Mouse (Mus musculus) kidney, embryonic 15.5 days (tissue): ENCODE results near the gene Col2a1. TPM values are rescaled to one million over a fixed set of nuclear protein-coding genes. Genes with fewer than 3 reads are reported as not detected.
A peak's percentile ranks its signal among the peaks of the same experiment; 100 is the strongest.

ENCODE experiments used
- ATAC-seq: fragments of 200-750 bp; cut with Nextera tagmentation; replicated peaks from 2 replicates; pipeline ENCODE4 v1.8.0; 2017; ENCODE audit warnings: moderate TSS enrichment; ENCODE audit not compliant: low FRiP score
- H3K27ac ChIP-seq: fragments of 300-500 bp; sonication (generic); 2 replicates; pipeline ENCODE4 v1.5.1; 2015; ENCODE audit warnings: mild to moderate bottlenecking, inconsistent platforms
- H3K27me3 ChIP-seq: fragments of 300-500 bp; sonication (generic); 2 replicates; pipeline ENCODE4 v1.6.1; 2015; ENCODE audit warnings: inconsistent platforms
- H3K36me3 ChIP-seq: fragments of 300-500 bp; sonication (generic); 2 replicates; pipeline ENCODE4 v1.6.1; 2015; ENCODE audit warnings: inconsistent platforms
- H3K4me1 ChIP-seq: fragments of 300-500 bp; sonication (generic); 2 replicates; pipeline ENCODE4 v1.6.1; 2015; ENCODE audit warnings: inconsistent platforms
- H3K4me2 ChIP-seq: fragments of 300-500 bp; sonication (generic); 2 replicates; pipeline ENCODE4 v1.6.1; 2015; ENCODE audit warnings: moderate library complexity, mild to moderate bottlenecking, inconsistent platforms
- H3K4me3 ChIP-seq: fragments of 300-500 bp; sonication (generic); replicated peaks from 2 replicates; pipeline ENCODE4 v1.5.1; 2015; ENCODE audit warnings: mild to moderate bottlenecking, inconsistent platforms
- H3K9ac ChIP-seq: fragments of 300-500 bp; sonication (generic); 2 replicates; pipeline ENCODE4 v1.6.1; 2015; ENCODE audit warnings: mild to moderate bottlenecking, inconsistent platforms
- H3K9me3 ChIP-seq: fragments of 300-500 bp; sonication (generic); replicated peaks from 2 replicates; pipeline ENCODE4 v1.6.1; 2016; ENCODE audit warnings: inconsistent platforms
- whole genome bisulfite sequencing: fragments of 180-500 bp; shearing (Covaris S2); methylation state at CpG from one replicate; pipeline ENCODE4 v1.1.7; 2015; ENCODE audit warnings: mixed read lengths; 5-methylcytosine and 5-hydroxymethylcytosine counted together
- polyA plus RNA-seq: library from polyadenylated mRNA; unstranded; fragments of >200 nt; fragmentation: Nextera tagmentation; extraction: Ambion mirVana; gene quantifications from 2 replicates; pipeline ENCODE4 v1.2.1, GENCODE M21; 2015

The Col2a1 gene
- polyA plus RNA-seq, 1 experiment from 2014 or later: 18.9 TPM

DNA sequence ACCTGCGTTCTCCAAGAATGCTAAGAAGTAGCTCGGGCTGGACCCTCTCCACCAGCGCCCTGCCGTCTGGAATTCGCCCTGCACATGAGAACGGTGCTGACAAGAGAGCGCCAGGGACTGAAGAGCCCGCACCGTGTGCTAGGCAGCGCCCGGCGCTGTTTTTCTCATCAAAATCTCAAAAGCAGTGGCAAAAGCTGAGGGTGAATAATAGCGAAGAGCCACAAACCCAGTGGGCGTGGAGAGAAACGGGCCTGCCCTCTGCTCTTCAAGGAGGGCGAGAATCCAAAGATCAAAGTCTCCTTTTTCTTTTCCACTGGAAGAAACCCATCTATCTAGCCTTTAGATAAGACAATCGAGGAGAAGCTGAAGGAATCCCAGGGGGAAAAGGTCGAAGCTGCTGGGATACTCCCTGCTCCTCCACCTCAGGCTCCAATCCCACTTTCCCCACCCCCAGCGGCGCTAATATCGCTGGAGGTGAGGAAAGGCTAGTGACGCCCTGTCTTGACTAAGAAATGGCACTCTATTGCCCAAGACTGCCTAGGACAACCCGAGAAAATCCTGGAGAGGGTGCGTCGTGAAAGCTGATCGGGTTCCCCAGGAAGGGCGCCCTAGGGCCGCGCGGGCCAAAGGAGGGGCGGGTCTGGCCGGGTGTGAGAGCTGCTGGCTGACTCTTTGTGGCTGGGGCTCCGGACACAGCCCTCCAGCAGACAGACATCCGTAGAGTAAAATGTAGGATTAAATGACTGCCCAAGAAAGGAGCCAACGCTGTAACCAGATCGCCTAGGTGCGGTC, 3.0 kb downstream of the Col2a1 start:
- peak; percentile 31; the same call in 1 of the 2 replicates for ATAC-seq
- Histone ChIP-seq H3K4me2 (peak overlapping the region; percentile 79), H3K9ac (peak overlapping the region; percentile 1; the same call in 1 of the 2 replicates), H3K4me3 (peak overlapping the region; percentile 44), H3K27me3 (peaks cover 98% of the 10 kb centered on the region), H3K9me3 (no peaks in the 10 kb centered on the region), H3K27ac (peak overlapping the region; percentile 11), H3K4me1 (peaks cover 57% of the 10 kb centered on the region), H3K36me3 (peaks cover 3% of the 10 kb centered on the region; the same call in 1 of the 2 replicates)
- WGBS: 2% methylated on average over 37 of the region's 37 CpGs

GRCm38 (mm10) chr15:97999991-98000390, 4.5 kb downstream of the Col2a1 start:
- H3K27ac ChIP-seq: no peak overlapping the region
- no peak overlapping the region for H3K9ac ChIP-seq
- WGBS: 15% methylated on average over 7 of the region's 7 CpGs
- no peak overlapping the region for H3K4me3 ChIP-seq
- peaks cover 86% of the 10 kb centered on the region for H3K27me3 ChIP-seq
- 0 out of 2 replicates have a peak overlapping the region, but pooled peaks have one; percentile 5 for H3K4me2 ChIP-seq
- H3K9me3 ChIP-seq: no peaks in the 10 kb centered on the region
- H3K36me3 ChIP-seq: peaks cover 3% of the 10 kb centered on the region; the same call in 1 of the 2 replicates
- H3K4me1 ChIP-seq: peaks cover 52% of the 10 kb centered on the region
- no peak for ATAC-seq

- Histone ChIP-seq H3K4me1 (peaks cover 47% of the 10 kb centered on the region), H3K4me2 (0 out of 2 replicates have a peak overlapping the region, but pooled peaks have one; percentile 5), H3K9me3 (no peaks in the 10 kb centered on the region), H3K27ac (no peak overlapping the region), H3K27me3 (peaks cover 82% of the 10 kb centered on the region), H3K9ac (no peak overlapping the region), H3K4me3 (no peak overlapping the region), H3K36me3 (peaks cover 3% of the 10 kb centered on the region; the same call in 1 of the 2 replicates)
- 21% methylated on average over 13 of the region's 13 CpGs for WGBS
- ATAC-seq: no peak
Measured at GRCm38 (mm10) chr15:97999546-97999945, 4.9 kb downstream of the Col2a1 start.

- 61% methylated on average over 13 of the region's 13 CpGs for whole genome bisulfite sequencing
- H3K4me3 ChIP-seq: no peak overlapping the region
- H3K4me1 ChIP-seq: peaks cover 42% of the 10 kb centered on the region
- peaks cover 54% of the 10 kb centered on the region for H3K27me3 ChIP-seq
- no peak for ATAC-seq
- no peak overlapping the region for H3K4me2 ChIP-seq
- H3K27ac ChIP-seq: no peak overlapping the region
- no peaks in the 10 kb centered on the region for H3K9me3 ChIP-seq
- H3K36me3 ChIP-seq: peaks cover 3% of the 10 kb centered on the region; the same call in 1 of the 2 replicates
- H3K9ac ChIP-seq: no peak overlapping the region
Measured at GRCm38 (mm10) chr15:97996716-97997256, 7.7 kb downstream of the Col2a1 start.

DNA sequence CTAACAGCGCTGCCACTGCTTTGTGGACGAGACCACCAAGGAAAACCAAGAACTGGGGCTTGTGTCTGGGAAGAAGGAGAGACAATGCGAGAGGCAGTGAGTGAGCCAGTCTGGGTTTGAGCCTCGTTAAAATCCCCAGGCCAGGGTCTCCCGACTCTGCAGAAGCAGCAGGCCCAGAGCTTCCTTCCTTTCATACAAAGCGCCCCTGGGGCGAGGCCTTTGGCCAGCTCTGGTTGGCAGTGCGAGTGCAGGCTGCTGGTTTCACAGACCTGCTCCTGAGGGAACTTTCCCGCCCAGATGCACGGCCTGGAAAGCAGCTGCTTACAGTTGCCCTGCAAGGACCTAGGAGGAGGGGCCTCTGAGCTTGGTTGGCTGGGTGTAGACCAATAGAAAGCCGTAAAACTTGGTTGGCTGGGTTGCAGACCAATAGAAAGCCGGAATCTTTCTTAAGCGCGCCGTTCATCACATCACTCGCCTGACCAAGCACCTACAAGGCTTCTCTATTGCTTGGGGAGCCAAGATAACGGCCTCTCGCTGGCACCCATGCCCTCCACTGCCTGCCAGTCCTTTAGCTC, 11.7 kb downstream of the Col2a1 start:
- ATAC-seq: peak; percentile 92
- H3K36me3 ChIP-seq: peaks cover under 1% of the 10 kb centered on the region; the same call in 1 of the 2 replicates
- H3K27me3 ChIP-seq: peaks cover 15% of the 10 kb centered on the region
- WGBS: 7% methylated on average over 18 of the region's 18 CpGs
- peak overlapping the region; percentile 58 for H3K4me2 ChIP-seq
- peak overlapping the region; percentile 88 for H3K27ac ChIP-seq
- peak overlapping the region; percentile 36 for H3K9ac ChIP-seq
- peaks cover 58% of the 10 kb centered on the region for H3K4me1 ChIP-seq
- no peaks in the 10 kb centered on the region for H3K9me3 ChIP-seq
- H3K4me3 ChIP-seq: peak overlapping the region; percentile 33

DNA sequence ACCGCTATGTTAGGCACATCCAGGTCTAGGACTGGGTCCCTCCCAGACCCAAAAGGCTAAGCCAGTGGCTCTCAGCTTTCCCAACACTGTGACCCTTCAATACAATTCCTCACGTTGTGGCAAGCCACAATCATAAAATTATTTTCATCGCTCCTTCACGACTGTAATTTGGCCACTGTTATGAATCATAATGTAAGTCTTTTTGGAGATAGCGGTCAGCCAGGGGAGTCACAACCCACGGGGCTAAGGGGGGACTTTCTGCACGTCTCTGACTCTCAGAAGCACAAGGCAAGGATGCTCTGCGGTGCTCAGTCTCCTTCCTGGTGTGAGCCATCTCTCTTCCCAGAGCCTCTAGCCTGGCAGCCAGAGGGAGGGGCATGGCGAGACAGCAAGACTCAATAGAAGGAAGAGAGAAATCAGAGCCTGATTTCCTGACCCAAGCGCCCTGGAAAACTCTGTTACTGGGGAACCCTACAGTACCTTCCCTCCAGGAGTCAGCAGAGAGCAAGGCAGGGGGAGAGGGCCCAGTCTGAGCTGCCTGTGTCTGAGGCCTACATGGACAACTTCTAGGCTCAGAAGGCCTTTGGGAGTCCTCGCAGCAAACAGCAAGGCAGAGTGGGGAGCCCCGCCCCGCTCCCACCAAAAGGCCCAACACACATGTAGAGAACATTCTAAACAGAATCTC, 12.3 kb downstream of the Col2a1 start:
- Histone ChIP-seq H3K27ac (peak overlapping the region; percentile 88), H3K4me1 (peaks cover 58% of the 10 kb centered on the region), H3K4me3 (no peak overlapping the region), H3K4me2 (peak overlapping the region; percentile 58), H3K9me3 (no peaks in the 10 kb centered on the region), H3K27me3 (peaks cover 8% of the 10 kb centered on the region; the same call in 1 of the 2 replicates), H3K9ac (peak overlapping the region; percentile 36), H3K36me3 (no peaks in the 10 kb centered on the region)
- 51% methylated on average over 13 of the region's 13 CpGs for WGBS
- ATAC-seq: no peak

DNA sequence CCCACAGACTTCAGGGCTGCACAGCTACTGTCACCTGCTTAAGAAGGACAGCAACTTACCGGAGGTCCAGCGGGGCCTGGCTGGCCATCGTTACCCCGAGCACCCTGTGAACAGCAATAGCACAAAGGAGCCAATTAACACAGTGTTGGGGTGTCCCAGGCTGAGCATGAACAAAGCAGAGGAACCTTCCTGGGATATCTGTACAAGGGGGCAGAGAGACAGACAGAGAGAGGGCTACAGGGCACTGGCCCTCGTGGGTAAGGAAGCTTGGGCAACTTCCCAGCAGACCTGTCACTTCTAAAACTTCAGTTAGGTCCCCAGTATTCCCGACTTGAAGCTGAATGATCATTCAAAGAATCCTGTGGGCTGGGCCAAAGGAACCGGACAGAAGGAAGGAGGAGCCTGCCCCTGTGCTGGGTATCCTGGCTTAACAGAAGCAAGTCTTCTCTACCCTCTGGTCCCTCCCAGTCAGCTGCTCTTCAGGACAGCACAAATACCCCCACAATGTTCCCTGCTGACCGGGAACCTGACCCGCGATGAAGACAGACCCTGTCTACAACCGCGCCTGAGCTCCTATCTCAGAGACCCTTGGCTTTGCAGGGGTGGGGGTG, 13.1 kb downstream of the Col2a1 start:
- WGBS: 28% methylated on average over 12 of the region's 12 CpGs
- Histone ChIP-seq H3K9me3 (no peaks in the 10 kb centered on the region), H3K9ac (no peak overlapping the region), H3K4me3 (no peak overlapping the region), H3K4me2 (0 out of 2 replicates have a peak overlapping the region, but pooled peaks have one; percentile 46), H3K27ac (peak overlapping the region; percentile 89), H3K27me3 (0 out of 2 replicates have a peak, but pooled peaks cover 4% of the 10 kb centered on the region), H3K4me1 (peaks cover 56% of the 10 kb centered on the region), H3K36me3 (no peaks in the 10 kb centered on the region)
- no peak for ATAC-seq

DNA sequence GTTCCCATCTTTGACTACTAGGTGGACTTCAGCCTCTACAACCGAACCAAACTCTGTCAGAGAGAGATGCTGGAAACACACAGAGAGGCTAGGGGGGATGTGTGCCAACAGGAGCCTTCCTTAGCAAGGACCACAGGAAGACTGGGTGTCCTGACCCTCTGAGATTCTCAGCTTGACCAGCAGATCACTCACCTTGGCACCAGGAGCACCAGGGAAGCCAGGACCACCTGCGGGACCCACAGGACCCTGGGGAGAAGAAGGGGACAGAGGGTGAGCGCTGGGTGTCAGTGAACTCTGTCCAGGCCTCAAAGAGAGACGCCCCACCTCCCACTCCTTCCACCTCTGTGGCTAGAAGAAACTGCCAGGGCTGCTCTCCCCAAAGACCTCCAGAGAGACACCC, 13.8 kb downstream of the Col2a1 start:
- H3K4me1 ChIP-seq: peaks cover 55% of the 10 kb centered on the region
- WGBS: 18% methylated on average over 4 of the region's 4 CpGs
- H3K9me3 ChIP-seq: no peaks in the 10 kb centered on the region
- no peak for ATAC-seq
- no peaks in the 10 kb centered on the region for H3K36me3 ChIP-seq
- peak overlapping the region; percentile 89 for H3K27ac ChIP-seq
- H3K4me3 ChIP-seq: no peak overlapping the region
- H3K27me3 ChIP-seq: 0 out of 2 replicates have a peak, but pooled peaks cover under 1% of the 10 kb centered on the region
- H3K9ac ChIP-seq: no peak overlapping the region
- H3K4me2 ChIP-seq: peak overlapping the region; percentile 46; the same call in 1 of the 2 replicates

- 2% methylated on average over 6 of the region's 6 CpGs for WGBS
- Histone ChIP-seq H3K27ac (peak overlapping the region; percentile 89), H3K4me2 (peak overlapping the region; percentile 46), H3K9ac (no peak overlapping the region; the same call in 1 of the 2 replicates), H3K4me3 (no peak overlapping the region), H3K36me3 (no peaks in the 10 kb centered on the region), H3K9me3 (no peaks in the 10 kb centered on the region), H3K4me1 (peaks cover 55% of the 10 kb centered on the region), H3K27me3 (no peaks in the 10 kb centered on the region)
- ATAC-seq: peak; percentile 85
Measured at GRCm38 (mm10) chr15:97990124-97990523, 14.4 kb downstream of the Col2a1 start.

DNA sequence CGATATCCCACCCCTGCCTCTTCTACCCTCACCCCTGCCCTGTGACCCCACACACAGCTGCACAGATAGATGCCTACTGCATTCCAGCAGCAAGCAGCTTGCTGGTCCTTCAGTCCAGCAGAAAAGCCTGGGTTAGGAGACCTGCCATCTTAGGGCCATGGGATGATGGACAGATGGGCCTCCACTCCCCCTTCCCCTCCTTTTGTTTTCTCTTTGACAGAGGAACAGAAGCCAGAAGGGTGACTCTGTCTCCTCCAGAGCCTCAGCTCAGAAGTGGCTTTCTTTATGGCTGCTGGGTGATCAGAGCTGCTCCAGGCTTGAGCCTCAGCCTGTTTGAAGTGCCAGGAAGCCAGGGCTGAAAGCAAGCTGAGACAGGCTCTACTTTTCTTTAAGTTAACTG, 15.0 kb downstream of the Col2a1 start:
- Histone ChIP-seq H3K9me3 (no peaks in the 10 kb centered on the region), H3K4me1 (peaks cover 55% of the 10 kb centered on the region), H3K27ac (peak overlapping the region; percentile 89), H3K4me3 (no peak overlapping the region), H3K27me3 (no peaks in the 10 kb centered on the region), H3K36me3 (no peaks in the 10 kb centered on the region), H3K4me2 (no peak overlapping the region), H3K9ac (no peak overlapping the region)
- 0 out of 2 replicates have a peak, but pooled peaks have one; percentile 22 for ATAC-seq
- 28% methylated on average over 1 of the region's 1 CpGs for WGBS

DNA sequence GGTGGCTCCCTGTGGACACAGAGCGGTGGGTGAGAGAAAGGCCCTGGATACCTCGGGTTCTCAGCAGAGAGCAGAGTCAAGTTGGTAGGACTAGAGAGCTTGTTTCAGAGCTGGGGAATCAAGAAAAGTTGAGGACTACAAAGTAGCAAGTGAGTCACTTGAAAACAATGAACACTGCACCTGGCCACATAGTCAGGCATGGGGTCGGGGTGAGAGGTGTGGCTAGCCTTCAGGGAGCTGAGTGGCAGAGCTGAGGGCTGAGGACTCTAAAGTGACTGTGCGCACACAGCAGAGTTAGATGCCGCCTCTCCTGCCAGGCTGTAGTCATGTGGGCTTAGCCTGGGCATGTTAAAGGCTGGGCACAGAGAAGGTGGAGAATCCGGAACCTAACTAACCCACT, 22.9 kb downstream of the Col2a1 start:
- no peaks in the 10 kb centered on the region for H3K27me3 ChIP-seq
- H3K4me3 ChIP-seq: no peak overlapping the region
- H3K27ac ChIP-seq: no peak overlapping the region
- no peak overlapping the region for H3K9ac ChIP-seq
- no peaks in the 10 kb centered on the region for H3K4me1 ChIP-seq
- 89% methylated on average over 6 of the region's 6 CpGs for WGBS
- no peak overlapping the region for H3K4me2 ChIP-seq
- H3K9me3 ChIP-seq: peaks cover 4% of the 10 kb centered on the region; the same call in 1 of the 2 replicates
- no peak for ATAC-seq
- peaks cover 38% of the 10 kb centered on the region for H3K36me3 ChIP-seq
